Mouse (Mus musculus) midbrain, embryonic 11.5 days (tissue): Measurements from ENCODE around the gene Ypel4. TPM values are rescaled to one million over a fixed set of nuclear protein-coding genes. Genes with fewer than 3 reads are reported as not detected.

Experiments used
- ATAC-seq: fragments of 200-750 bp; cut with Nextera tagmentation; 2 replicates; pipeline ENCODE4 v1.8.0; 2017; ENCODE audit warnings: moderate TSS enrichment, moderate library complexity; ENCODE audit not compliant: low FRiP score
- DNase-seq: peaks from one replicate; pipeline ENCODE4 v3.0.0; 2015; ENCODE audit warnings: low spot score; ENCODE audit errors: missing footprints
- H3K27ac ChIP-seq: fragments of 300-500 bp; sonication (generic); 2 replicates; pipeline ENCODE4 v1.5.1; 2014; ENCODE audit warnings: low read depth, low read length
- H3K27me3 ChIP-seq: fragments of 300-500 bp; sonication (generic); 2 replicates; pipeline ENCODE4 v1.6.1; 2014; ENCODE audit warnings: mild to moderate bottlenecking, low read length, moderate library complexity, mixed read lengths; ENCODE audit not compliant: control insufficient read depth, insufficient read depth
- H3K36me3 ChIP-seq: fragments of 300-500 bp; sonication (generic); 2 replicates; pipeline ENCODE4 v1.6.1; 2014; ENCODE audit warnings: mild to moderate bottlenecking, low read length, moderate library complexity, mixed read lengths; ENCODE audit not compliant: control insufficient read depth, insufficient read depth
- H3K4me1 ChIP-seq: fragments of 300-500 bp; sonication (generic); 2 replicates; pipeline ENCODE4 v1.6.1; 2014; ENCODE audit warnings: low read length; ENCODE audit not compliant: control insufficient read depth, insufficient read depth
- H3K4me2 ChIP-seq: fragments of 300-500 bp; sonication (generic); 2 replicates; pipeline ENCODE4 v1.6.1; 2014; ENCODE audit warnings: mild to moderate bottlenecking, moderate library complexity
- H3K4me3 ChIP-seq: fragments of 300-500 bp; sonication (generic); 2 replicates; pipeline ENCODE4 v1.5.1; 2014; ENCODE audit warnings: low read depth, low read length
- H3K9ac ChIP-seq: fragments of 300-500 bp; sonication (generic); 2 replicates; pipeline ENCODE4 v1.6.1; 2014; ENCODE audit warnings: low read length
- H3K9me3 ChIP-seq: fragments of 300-500 bp; sonication (generic); 2 replicates; pipeline ENCODE4 v1.6.1; 2016; ENCODE audit warnings: low read length; ENCODE audit not compliant: control insufficient read depth
- WGBS: fragments of 180-500 bp; shearing (Covaris S2); extraction: QIAGEN DNeasy Blood & Tissue Kit; methylation state at CpG from one replicate; pipeline ENCODE4 v1.1.7; 2014; 5-methylcytosine and 5-hydroxymethylcytosine counted together
- polyA plus RNA-seq: library from polyadenylated mRNA; unstranded; fragments of >200 nt; fragmentation: Nextera tagmentation; extraction: Ambion mirVana; gene quantifications from 2 replicates; pipeline ENCODE4 v1.2.1, GENCODE M21; 2014

The Ypel4 gene
- polyA plus RNA-seq, 1 experiment from 2014 or later, result 14.2 TPM

GRCm38 (mm10) chr2:84711898-84712297 is 22.0 kb upstream of the Ypel4 start:
- Histone ChIP-seq H3K36me3 (peaks cover 5% of the 10 kb centered on the region; the same call in 1 of the 2 replicates), H3K4me3 (no peak overlapping the region), H3K27ac (no peak overlapping the region), H3K4me2 (no peak overlapping the region), H3K9ac (no peak overlapping the region), H3K9me3 (no peaks in the 10 kb centered on the region), H3K4me1 (peaks cover 10% of the 10 kb centered on the region), H3K27me3 (no peaks in the 10 kb centered on the region)
- WGBS, result 93% methylated on average over 2 of the region's 2 CpGs
- ATAC-seq (no peak), DNase-seq (no peak)

GRCm38 (mm10) chr2:84714422-84714810 is 19.4 kb upstream of the Ypel4 start:
- Histone ChIP-seq H3K36me3 (peaks cover 5% of the 10 kb centered on the region; the same call in 1 of the 2 replicates), H3K9ac (peak overlapping the region; percentile 95), H3K4me1 (peaks cover 10% of the 10 kb centered on the region), H3K27me3 (no peaks in the 10 kb centered on the region), H3K4me2 (peak overlapping the region; percentile 78), H3K4me3 (peak overlapping the region; percentile 95), H3K27ac (peak overlapping the region; percentile 96), H3K9me3 (no peaks in the 10 kb centered on the region)
- 2% methylated on average over 24 of the region's 26 CpGs for WGBS
- no peak for DNase-seq
- ATAC-seq, result peak; percentile 32

GRCm38 (mm10) chr2:84714811-84715561 is 18.9 kb upstream of the Ypel4 start, which contains the start of gene Zdhhc5:
Gene Zdhhc5 (minus strand): TSS chr2:84715180.
- WGBS, result under 1% methylated on average over 98 of the region's 107 CpGs
- peak; percentile 100 for DNase-seq
- H3K9me3 ChIP-seq, result no peaks in the 10 kb centered on the region
- 0 out of 2 replicates have a peak, but pooled peaks cover 2% of the 10 kb centered on the region for H3K36me3 ChIP-seq
- H3K4me3 ChIP-seq, result peak within 1 kb of the TSS; percentile 95
- H3K27ac ChIP-seq, result peak within 1 kb of the TSS; percentile 96
- ATAC-seq, result peak; percentile 97
- H3K4me1 ChIP-seq, result peaks cover 10% of the 10 kb centered on the region
- H3K9ac ChIP-seq, result peak within 1 kb of the TSS; percentile 95
- H3K4me2 ChIP-seq, result peak within 1 kb of the TSS; percentile 78
- no peaks in the 10 kb centered on the region for H3K27me3 ChIP-seq

GRCm38 (mm10) chr2:84715562-84716361 is 18.1 kb upstream of the Ypel4 start:
- under 1% methylated on average over 33 of the region's 33 CpGs for WGBS
- peak overlapping the region; percentile 95 for H3K4me3 ChIP-seq
- DNase-seq, result peak; percentile 96

GRCm38 (mm10) chr2:84716423-84717355 is 17.2 kb upstream of the Ypel4 start:
- no peak for ATAC-seq
- 38% methylated on average over 9 of the region's 9 CpGs for WGBS
- DNase-seq, result no peak

More at GRCm38 (mm10) chr2:84715562-84716361, 18.1 kb upstream of the Ypel4 start:
- H3K9ac ChIP-seq, result peak overlapping the region; percentile 95
- no peaks in the 10 kb centered on the region for H3K27me3 ChIP-seq
- H3K4me1 ChIP-seq, result peaks cover 10% of the 10 kb centered on the region
- peak; percentile 93 for ATAC-seq
- H3K27ac ChIP-seq, result peak overlapping the region; percentile 96
- H3K9me3 ChIP-seq, result no peaks in the 10 kb centered on the region
- no peaks in the 10 kb centered on the region for H3K36me3 ChIP-seq
- H3K4me2 ChIP-seq, result peak overlapping the region; percentile 51

GRCm38 (mm10) chr2:84717357-84717756 is 16.5 kb upstream of the Ypel4 start:
- Histone ChIP-seq H3K9ac (no peak overlapping the region), H3K27ac (no peak overlapping the region), H3K36me3 (no peaks in the 10 kb centered on the region), H3K4me2 (no peak overlapping the region), H3K4me3 (no peak overlapping the region), H3K4me1 (peaks cover 10% of the 10 kb centered on the region), H3K9me3 (no peaks in the 10 kb centered on the region), H3K27me3 (no peaks in the 10 kb centered on the region)
- 86% methylated on average over 4 of the region's 4 CpGs for WGBS
- DNase-seq, result peak; percentile 17
- ATAC-seq, result no peak

More at GRCm38 (mm10) chr2:84716423-84717355, 17.2 kb upstream of the Ypel4 start:
- Histone ChIP-seq H3K27me3 (no peaks in the 10 kb centered on the region), H3K36me3 (no peaks in the 10 kb centered on the region), H3K9ac (peak overlapping the region; percentile 95), H3K27ac (peak overlapping the region; percentile 96; the same call in 1 of the 2 replicates), H3K4me3 (peak overlapping the region; percentile 95), H3K4me2 (peak overlapping the region; percentile 51), H3K9me3 (no peaks in the 10 kb centered on the region), H3K4me1 (peaks cover 10% of the 10 kb centered on the region)

GRCm38 (mm10) chr2:84720718-84721117 is 13.1 kb upstream of the Ypel4 start:
- 96% methylated on average over 2 of the region's 2 CpGs for WGBS

GRCm38 (mm10) chr2:84721182-84721581 is 12.7 kb upstream of the Ypel4 start:
- ATAC-seq (no peak), DNase-seq (peak; percentile 62)
- H3K9ac ChIP-seq, result 0 out of 2 replicates have a peak overlapping the region, but pooled peaks have one; percentile 10
- no peak overlapping the region for H3K27ac ChIP-seq
- H3K9me3 ChIP-seq, result no peaks in the 10 kb centered on the region
- no peaks in the 10 kb centered on the region for H3K27me3 ChIP-seq
- no peak overlapping the region for H3K4me2 ChIP-seq
- WGBS, result 87% methylated on average over 3 of the region's 3 CpGs
- H3K36me3 ChIP-seq, result peaks cover 8% of the 10 kb centered on the region; the same call in 1 of the 2 replicates
- H3K4me1 ChIP-seq, result peaks cover 11% of the 10 kb centered on the region
- H3K4me3 ChIP-seq, result no peak overlapping the region

More at GRCm38 (mm10) chr2:84720718-84721117, 13.1 kb upstream of the Ypel4 start:
- Histone ChIP-seq H3K9me3 (no peaks in the 10 kb centered on the region), H3K4me1 (peaks cover 7% of the 10 kb centered on the region), H3K4me3 (no peak overlapping the region), H3K9ac (no peak overlapping the region), H3K36me3 (peaks cover 8% of the 10 kb centered on the region; the same call in 1 of the 2 replicates), H3K27me3 (no peaks in the 10 kb centered on the region), H3K4me2 (no peak overlapping the region), H3K27ac (no peak overlapping the region)
- ATAC-seq (no peak), DNase-seq (no peak)
